Mouse (Mus musculus) spleen, postnatal 36 days (tissue): ENCODE measurements around the gene Abi3.

Experiments used
- DNase-seq, 2 experiments: peaks; one replicate each; pipeline ENCODE4 v3.0.0; 2022; ENCODE audit warnings: low spot score in 2 of 2, mixed read lengths in 1 of 2

Gene Abi3

DNA sequence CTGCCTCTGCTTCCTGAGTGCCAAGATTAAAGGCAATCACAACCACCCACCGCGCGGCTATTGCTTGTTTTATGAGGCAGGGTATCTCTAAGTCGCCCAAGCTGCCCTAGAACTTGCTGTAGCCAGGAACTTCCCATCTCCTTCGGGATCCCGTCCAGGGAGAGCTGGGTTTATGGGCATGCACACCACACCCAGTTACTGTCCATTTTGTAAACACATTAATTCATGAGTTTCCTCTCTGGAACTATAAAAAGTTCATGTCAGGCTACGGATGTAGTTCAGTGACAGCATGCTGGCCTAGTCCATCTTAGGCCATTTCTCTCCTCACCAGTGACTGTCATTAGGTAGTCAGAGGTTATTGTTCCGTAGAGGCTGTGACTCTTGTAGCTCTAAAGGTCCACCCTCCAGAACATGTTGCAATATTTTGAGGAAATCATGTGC lies 52.8 kb downstream of the Abi3 start:
- no peak for DNase-seq

GRCm38 (mm10) chr11:95786511-95786910 lies 55.8 kb downstream of the Abi3 start:
- DNase-seq: no peak

DNA sequence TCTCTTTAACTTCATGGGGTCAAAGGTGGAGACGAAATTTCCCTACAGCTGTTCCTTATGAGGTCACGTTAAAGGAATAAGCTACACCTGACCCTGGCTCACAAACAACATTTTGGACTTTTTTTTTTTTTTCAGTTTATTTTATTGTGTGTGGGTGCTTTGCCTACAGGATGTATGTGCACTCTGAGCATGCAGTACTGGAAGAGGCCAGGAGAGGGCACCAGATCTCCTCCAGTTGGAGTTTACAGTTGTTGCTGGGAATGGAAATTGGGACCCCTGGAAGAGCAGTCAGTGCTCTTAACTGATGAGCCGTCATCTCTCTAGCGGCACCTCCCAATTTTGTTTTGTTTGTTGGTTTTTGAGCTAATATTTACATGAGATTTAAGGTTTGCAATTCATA lies 56.6 kb downstream of the Abi3 start:
- DNase-seq: no peak

- DNase-seq: no peak
These were observed 58.3 kb downstream of the Abi3 start for GRCm38 (mm10) chr11:95783958-95784357.

DNA sequence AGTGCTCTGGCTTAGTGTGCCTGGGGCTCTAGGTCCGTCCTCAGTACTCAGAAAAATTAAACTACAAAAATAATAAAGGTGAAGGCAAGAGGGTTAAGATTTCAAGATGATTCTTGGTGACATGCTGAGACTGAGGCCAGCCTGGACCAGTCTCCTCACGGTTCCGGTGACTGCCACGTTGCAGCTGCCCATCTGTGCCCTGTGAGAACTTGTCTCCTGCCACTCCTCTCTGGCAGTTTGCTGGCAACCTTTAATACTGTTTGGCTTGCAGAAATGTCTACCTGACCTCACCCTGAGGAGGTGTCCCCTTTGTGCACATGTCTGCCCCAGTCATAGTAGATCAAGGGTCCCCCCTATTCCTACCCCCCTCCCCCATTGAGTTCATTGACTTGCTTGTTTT lies 58.8 kb downstream of the Abi3 start:
- no peak for DNase-seq

- DNase-seq: no peak
These were observed 60.7 kb downstream of the Abi3 start for GRCm38 (mm10) chr11:95781557-95781956.

GRCm38 (mm10) chr11:95780480-95780879 lies 61.8 kb downstream of the Abi3 start:
- DNase-seq: no peak
